Comparison of ENCODE assay signal across 8 mouse cellular contexts in genomic region chr14:54464293-54465005, GRCm38 (mm10). TPM values are rescaled to one million over a fixed set of nuclear protein-coding genes. Genes with fewer than 3 reads are reported as not detected.
DNase-seq lines count a peak whose midpoint lies in the region; ATAC-seq and TF ChIP-seq lines count a peak whose summit lies in the region.

No protein-coding gene starts in this region.

- peak; percentile 75 for ATAC-seq in forebrain, embryonic 14.5 days
- peak; percentile 85 for ATAC-seq in hindbrain, embryonic 11.5 days (ENCODE audit: low FRiP score)
- peak; percentile 67 for ATAC-seq in limb, embryonic 11.5 days (ENCODE audit: insufficient number of reproducible peaks, low FRiP score, low TSS enrichment, low read depth)
- ATAC-seq in midbrain, embryonic 11.5 days (ENCODE audit: low FRiP score), result peak; percentile 84

- H3K27ac ChIP-seq in layer of hippocampus, adult 2 months, result peak overlapping the region; percentile 87
- H3K27ac ChIP-seq in forebrain, embryonic 14.5 days (ENCODE audit: low read depth, low read length), result peak overlapping the region; percentile 70
- peak overlapping the region; percentile 65 for H3K27ac ChIP-seq in hindbrain, embryonic 11.5 days (ENCODE audit: low read depth, low read length)
- peak overlapping the region; percentile 52; the same call in 1 of the 2 replicates for H3K27ac ChIP-seq in limb, embryonic 11.5 days (replicated peaks; ENCODE audit: low read depth, low read length)
- peak overlapping the region; percentile 50; the same call in 1 of the 2 replicates for H3K27ac ChIP-seq in midbrain, embryonic 11.5 days (ENCODE audit: low read depth, low read length)

- no peaks in the 10 kb centered on the region for H3K27me3 ChIP-seq in forebrain, embryonic 14.5 days (replicated peaks; ENCODE audit: control insufficient read depth, insufficient read depth, low read length)
- H3K27me3 ChIP-seq in hindbrain, embryonic 11.5 days (ENCODE audit: control insufficient read depth, insufficient read depth, low read length), result no peaks in the 10 kb centered on the region
- H3K27me3 ChIP-seq in limb, embryonic 11.5 days (ENCODE audit: control insufficient read depth, insufficient read depth, low read length), result no peaks in the 10 kb centered on the region
- no peaks in the 10 kb centered on the region for H3K27me3 ChIP-seq in midbrain, embryonic 11.5 days (ENCODE audit: control insufficient read depth, insufficient read depth, low read length)

- no peaks in the 10 kb centered on the region; the same call in 1 of the 2 replicates for H3K4me1 ChIP-seq in forebrain, embryonic 14.5 days (ENCODE audit: control insufficient read depth, insufficient read depth, low read length)
- H3K4me1 ChIP-seq in hindbrain, embryonic 11.5 days (replicated peaks; ENCODE audit: control insufficient read depth, insufficient read depth, low read length), result no peaks in the 10 kb centered on the region
- H3K4me1 ChIP-seq in limb, embryonic 11.5 days (ENCODE audit: control insufficient read depth, insufficient read depth, low read length), result no peaks in the 10 kb centered on the region; the same call in 1 of the 2 replicates
- peaks cover 9% of the 10 kb centered on the region for H3K4me1 ChIP-seq in midbrain, embryonic 11.5 days (ENCODE audit: control insufficient read depth, insufficient read depth, low read length)

- H3K36me3 ChIP-seq in forebrain, embryonic 14.5 days (ENCODE audit: control insufficient read depth, insufficient read depth, low read length), result peaks cover 23% of the 10 kb centered on the region
- H3K36me3 ChIP-seq in hindbrain, embryonic 11.5 days (ENCODE audit: control insufficient read depth, insufficient read depth, low read length), result no peaks in the 10 kb centered on the region
- H3K36me3 ChIP-seq in limb, embryonic 11.5 days (ENCODE audit: control insufficient read depth, insufficient read depth, low read length), result peaks cover 10% of the 10 kb centered on the region
- peaks cover 2% of the 10 kb centered on the region; the same call in 1 of the 2 replicates for H3K36me3 ChIP-seq in midbrain, embryonic 11.5 days (ENCODE audit: control insufficient read depth, insufficient read depth, low read length)

- H3K9ac ChIP-seq in forebrain, embryonic 14.5 days (ENCODE audit: low read length), result peak overlapping the region; percentile 78
- H3K9ac ChIP-seq in hindbrain, embryonic 11.5 days (ENCODE audit: low read depth, low read length), result peak overlapping the region; percentile 73
- peak overlapping the region; percentile 70 for H3K9ac ChIP-seq in limb, embryonic 11.5 days (ENCODE audit: low read length)
- peak overlapping the region; percentile 79 for H3K9ac ChIP-seq in midbrain, embryonic 11.5 days (ENCODE audit: low read length)

- TF ChIP-seq CTCF in layer of hippocampus, adult 2 months (conservative IDR thresholded peaks at IDR 0.05), result peak; percentile 80

- WGBS in forebrain, embryonic 14.5 days, result under 1% methylated on average over 51 of the region's 57 CpGs
- under 1% methylated on average over 54 of the region's 57 CpGs for WGBS in hindbrain, embryonic 11.5 days
- WGBS in limb, embryonic 11.5 days, result 1% methylated on average over 49 of the region's 57 CpGs
- under 1% methylated on average over 50 of the region's 57 CpGs for WGBS in midbrain, embryonic 11.5 days

- DNase-seq in layer of hippocampus, adult 2 months (ENCODE audit: low spot score in 2 of 2), result peak; percentile 24 to 53
- no peak for DNase-seq in layer of hippocampus, postnatal 14 days (ENCODE audit: low spot score in 2 of 2)
- peak; percentile 73 for DNase-seq in cerebellum, adult 11-12 months
- peak; percentile 62 for DNase-seq in forebrain, embryonic 14.5 days (ENCODE audit: low spot score)
- DNase-seq in hindbrain, embryonic 11.5 days (ENCODE audit: low spot score), result peak; percentile 75
- peak; percentile 85 for DNase-seq in limb, embryonic 11.5 days (ENCODE audit: low spot score)
- peak; percentile 92 for DNase-seq in midbrain, embryonic 11.5 days (ENCODE audit: low spot score, missing footprints)
- DNase-seq in spleen, adult 12 weeks (ENCODE audit: low spot score), result peak; percentile 72

- H3K4me3 ChIP-seq in layer of hippocampus, adult 2 months, result peak overlapping the region; percentile 92
- peak overlapping the region; percentile 82 for H3K4me3 ChIP-seq in forebrain, embryonic 14.5 days (ENCODE audit: low read depth, low read length)
- peak overlapping the region; percentile 77 for H3K4me3 ChIP-seq in hindbrain, embryonic 11.5 days (ENCODE audit: low read depth, low read length)
- peak overlapping the region; percentile 82 for H3K4me3 ChIP-seq in limb, embryonic 11.5 days (ENCODE audit: low read depth, low read length)
- H3K4me3 ChIP-seq in midbrain, embryonic 11.5 days (ENCODE audit: low read depth, low read length), result peak overlapping the region; percentile 75

- peak overlapping the region; percentile 85 for H3K4me2 ChIP-seq in forebrain, embryonic 14.5 days (ENCODE audit: low read length)
- H3K4me2 ChIP-seq in hindbrain, embryonic 11.5 days (replicated peaks; ENCODE audit: low read depth, low read length), result peak overlapping the region; percentile 87
- peak overlapping the region; percentile 91 for H3K4me2 ChIP-seq in limb, embryonic 11.5 days (ENCODE audit: low read depth, severe bottlenecking)
- peak overlapping the region; percentile 93 for H3K4me2 ChIP-seq in midbrain, embryonic 11.5 days

- no peaks in the 10 kb centered on the region for H3K9me3 ChIP-seq in forebrain, embryonic 14.5 days (replicated peaks; ENCODE audit: control insufficient read depth, low read length)
- H3K9me3 ChIP-seq in hindbrain, embryonic 11.5 days (ENCODE audit: control insufficient read depth, low read length), result no peaks in the 10 kb centered on the region
- H3K9me3 ChIP-seq in limb, embryonic 11.5 days (ENCODE audit: control insufficient read depth, low read length), result no peaks in the 10 kb centered on the region
- H3K9me3 ChIP-seq in midbrain, embryonic 11.5 days (ENCODE audit: control insufficient read depth, low read length), result no peaks in the 10 kb centered on the region

RNA-seq across cellular contexts. Expression of gene Lrp10, which starts 0.5 kb away (rescaled TPM):
- 10 to 100 TPM; 28.5 to 30.3 TPM for total RNA-seq in layer of hippocampus, adult 2 months (2021)
- total RNA-seq in layer of hippocampus, postnatal 14 days (2021), result 10 to 100 TPM; 40.3 to 45.1 TPM
- 19.2 and 21.0 TPM in 2 replicates for polyA plus RNA-seq in forebrain, embryonic 14.5 days (2014; fragmentation: Nextera tagmentation; extraction: Ambion mirVana)
- polyA plus RNA-seq in hindbrain, embryonic 11.5 days (2014; fragmentation: Nextera tagmentation; extraction: Ambion mirVana), result 19.7 and 19.9 TPM in 2 replicates
- 18.9 and 19.6 TPM in 2 replicates for polyA plus RNA-seq in limb, embryonic 11.5 days (2014; fragmentation: Nextera tagmentation; extraction: Ambion mirVana)
- polyA plus RNA-seq in midbrain, embryonic 11.5 days (2014; fragmentation: Nextera tagmentation; extraction: Ambion mirVana), result 15.8 and 19.5 TPM in 2 replicates

RNA-seq across cellular contexts. Expression of gene Rem2, which starts 11.5 kb away (rescaled TPM):
- total RNA-seq in layer of hippocampus, adult 2 months (2021), result 10 to 100 TPM; 23.9 to 24.0 TPM
- 10 to 100 TPM; 31.3 to 33.2 TPM for total RNA-seq in layer of hippocampus, postnatal 14 days (2021)
- 19.6 and 26.4 TPM in 2 replicates for polyA plus RNA-seq in forebrain, embryonic 14.5 days (2014; fragmentation: Nextera tagmentation; extraction: Ambion mirVana)
- polyA plus RNA-seq in hindbrain, embryonic 11.5 days (2014; fragmentation: Nextera tagmentation; extraction: Ambion mirVana), result 37.3 and 40.0 TPM in 2 replicates
- polyA plus RNA-seq in limb, embryonic 11.5 days (2014; fragmentation: Nextera tagmentation; extraction: Ambion mirVana), result 4.7 and 5.3 TPM in 2 replicates
- 33.6 and 34.4 TPM in 2 replicates for polyA plus RNA-seq in midbrain, embryonic 11.5 days (2014; fragmentation: Nextera tagmentation; extraction: Ambion mirVana)

RNA-seq across cellular contexts. Expression of gene Mmp14, which starts 33.0 kb away (rescaled TPM):
- total RNA-seq in layer of hippocampus, adult 2 months (2021), result 10 to 100 TPM; 16.1 to 18.4 TPM
- 10 to 100 TPM; 20.0 to 29.8 TPM for total RNA-seq in layer of hippocampus, postnatal 14 days (2021)
- 48.2 and 51.5 TPM in 2 replicates for polyA plus RNA-seq in forebrain, embryonic 14.5 days (2014; fragmentation: Nextera tagmentation; extraction: Ambion mirVana)
- 71.2 and 73.1 TPM in 2 replicates for polyA plus RNA-seq in hindbrain, embryonic 11.5 days (2014; fragmentation: Nextera tagmentation; extraction: Ambion mirVana)
- 97.8 and 101 TPM in 2 replicates for polyA plus RNA-seq in limb, embryonic 11.5 days (2014; fragmentation: Nextera tagmentation; extraction: Ambion mirVana)
- 57.4 and 57.5 TPM in 2 replicates for polyA plus RNA-seq in midbrain, embryonic 11.5 days (2014; fragmentation: Nextera tagmentation; extraction: Ambion mirVana)

RNA-seq across cellular contexts. Expression of gene Mrpl52, which starts 37.7 kb away (rescaled TPM):
- total RNA-seq in layer of hippocampus, adult 2 months (2021), result 100 to 1,000 TPM in 1 of 2 experiments, 10 to 100 TPM in 1; 99.8 to 101 TPM
- total RNA-seq in layer of hippocampus, postnatal 14 days (2021), result 10 to 100 TPM; 92.7 to 96.6 TPM
- 274 and 289 TPM in 2 replicates for polyA plus RNA-seq in forebrain, embryonic 14.5 days (2014; fragmentation: Nextera tagmentation; extraction: Ambion mirVana)
- 206 and 231 TPM in 2 replicates for polyA plus RNA-seq in hindbrain, embryonic 11.5 days (2014; fragmentation: Nextera tagmentation; extraction: Ambion mirVana)
- polyA plus RNA-seq in limb, embryonic 11.5 days (2014; fragmentation: Nextera tagmentation; extraction: Ambion mirVana), result 228 and 236 TPM in 2 replicates
- 238 and 253 TPM in 2 replicates for polyA plus RNA-seq in midbrain, embryonic 11.5 days (2014; fragmentation: Nextera tagmentation; extraction: Ambion mirVana)

RNA-seq across cellular contexts. Expression of gene Slc7a7, which starts 46.9 kb away (rescaled TPM):
- total RNA-seq in layer of hippocampus, adult 2 months (2021), result 1 to 10 TPM; 1.4 to 2.0 TPM
- 1 to 10 TPM; 2.4 to 2.5 TPM for total RNA-seq in layer of hippocampus, postnatal 14 days (2021)
- 4.3 and 5.1 TPM in 2 replicates for polyA plus RNA-seq in forebrain, embryonic 14.5 days (2014; fragmentation: Nextera tagmentation; extraction: Ambion mirVana)
- 4.3 and 4.8 TPM in 2 replicates for polyA plus RNA-seq in hindbrain, embryonic 11.5 days (2014; fragmentation: Nextera tagmentation; extraction: Ambion mirVana)
- polyA plus RNA-seq in limb, embryonic 11.5 days (2014; fragmentation: Nextera tagmentation; extraction: Ambion mirVana), result 3.1 and 3.6 TPM in 2 replicates
- polyA plus RNA-seq in midbrain, embryonic 11.5 days (2014; fragmentation: Nextera tagmentation; extraction: Ambion mirVana), result 4.3 and 4.7 TPM in 2 replicates

Comparison
In these comparisons a context has a peak if more than half of its experiments do, and no peak if none do; other contexts are left out.
1. DNase-seq: peak in layer of hippocampus, adult 2 months (2 of 2), cerebellum, adult 11-12 months (single experiment), forebrain, embryonic 14.5 days (single experiment), hindbrain, embryonic 11.5 days (single experiment), limb, embryonic 11.5 days (single experiment), midbrain, embryonic 11.5 days (single experiment) and spleen, adult 12 weeks (single experiment); none in layer of hippocampus, postnatal 14 days (0 of 2).
2. Peak in every context shown above with its lines, with median percentiles within 50 percentile points of each other: H3K27ac ChIP-seq, H3K4me3 ChIP-seq, ATAC-seq, H3K4me2 ChIP-seq and H3K9ac ChIP-seq.